Mouse (Mus musculus): ENCODE measurements around the gene Pdk2. TPM values are rescaled to one million over a fixed set of nuclear protein-coding genes. Genes with fewer than 3 reads are reported as not detected.
A peak's percentile ranks its signal among the peaks of the same experiment; 100 is the strongest.

Pdk2 gene
- total and polyA plus RNA-seq, 2 experiments from 2014 or later, result 168 to 179 TPM

GRCm38 (mm10) chr11:95077956-95078355 is 36.8 kb upstream of the Pdk2 start:
- Histone ChIP-seq H3K4me1 (ENCODE audit: control insufficient read depth, insufficient read depth) (peaks cover 51% of the 10 kb centered on the region), H3K4me2 (ENCODE audit: low read depth, low read length) (0 out of 2 replicates have a peak overlapping the region, but pooled peaks have one; percentile 10), H3K9ac (replicated peaks; ENCODE audit: low read depth, low read length) (no peak overlapping the region), H3K27me3 (ENCODE audit: control insufficient read depth, insufficient read depth, low read length) (no peaks in the 10 kb centered on the region), H3K4me3 (ENCODE audit: low read depth, low read length) (no peak overlapping the region), H3K9me3 (replicated peaks; ENCODE audit: control insufficient read depth, low read length) (no peaks in the 10 kb centered on the region), H3K36me3 (replicated peaks; ENCODE audit: control insufficient read depth, insufficient read depth, low read length) (no peaks in the 10 kb centered on the region), H3K27ac (ENCODE audit: low read depth) (no peak overlapping the region)
- DNase-seq (ENCODE audit: low spot score) (no peak), ATAC-seq (ENCODE audit: insufficient read depth, low read depth) (no peak)
- 80% methylated on average over 7 of the region's 7 CpGs for WGBS
- TF ChIP-seq EP300 (IDR thresholded peaks at IDR 0.05; ENCODE audit: low read depth) (no peak), CTCF (IDR thresholded peaks at IDR 0.05; ENCODE audit: low read depth) (no peak)

DNA sequence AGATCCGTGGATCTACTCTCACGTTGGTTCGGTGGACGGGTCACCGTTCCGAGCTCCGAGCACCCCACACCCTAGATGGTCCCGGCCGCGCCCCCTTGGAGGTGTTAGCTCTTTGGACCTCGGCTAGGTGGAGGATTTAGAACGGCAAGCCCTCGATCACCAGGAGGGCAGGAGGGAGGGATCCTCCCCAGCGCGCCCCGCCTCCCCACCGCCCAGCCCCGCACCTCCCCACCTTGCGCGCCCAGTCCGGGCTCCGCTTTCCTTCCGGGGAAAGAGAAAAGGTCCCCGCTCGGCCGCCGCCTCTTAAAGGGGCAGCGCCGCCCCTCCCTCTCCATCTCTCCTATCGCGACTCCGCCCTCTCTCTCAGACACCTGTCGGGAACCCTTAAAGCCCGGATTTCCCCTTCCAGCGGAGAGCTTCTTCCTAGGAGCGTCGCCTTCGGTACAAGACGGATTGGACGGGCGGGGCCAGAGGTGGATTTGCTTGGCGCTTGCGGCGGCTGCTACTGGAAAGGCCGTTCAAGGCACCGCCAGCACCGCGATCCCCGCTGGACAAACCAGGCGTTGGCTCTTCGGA is 35.5 kb upstream of the Pdk2 start, which contains the start of gene Itga3:
Gene Itga3 (minus strand): TSS at position 266 of the 576 bp plus-strand sequence.
- Histone ChIP-seq H3K4me1 (ENCODE audit: control insufficient read depth, insufficient read depth) (peaks cover 64% of the 10 kb centered on the region), H3K4me2 (ENCODE audit: low read depth, low read length) (peak within 1 kb of the TSS; percentile 74), H3K9me3 (replicated peaks; ENCODE audit: control insufficient read depth, low read length) (no peaks in the 10 kb centered on the region), H3K4me3 (ENCODE audit: low read depth, low read length) (peak within 1 kb of the TSS; percentile 63), H3K27ac (ENCODE audit: low read depth) (peak within 1 kb of the TSS; percentile 67), H3K36me3 (replicated peaks; ENCODE audit: control insufficient read depth, insufficient read depth, low read length) (no peaks in the 10 kb centered on the region), H3K9ac (replicated peaks; ENCODE audit: low read depth, low read length) (peak within 1 kb of the TSS; percentile 59), H3K27me3 (ENCODE audit: control insufficient read depth, insufficient read depth, low read length) (no peaks in the 10 kb centered on the region)
- peak; percentile 73 for DNase-seq (ENCODE audit: low spot score)
- WGBS, result 1% methylated on average over 43 of the region's 51 CpGs
- ATAC-seq (ENCODE audit: insufficient read depth, low read depth), result peak; percentile 78
- TF ChIP-seq CTCF (IDR thresholded peaks at IDR 0.05; ENCODE audit: low read depth) (no peak), EP300 (IDR thresholded peaks at IDR 0.05; ENCODE audit: low read depth) (no peak)

DNA sequence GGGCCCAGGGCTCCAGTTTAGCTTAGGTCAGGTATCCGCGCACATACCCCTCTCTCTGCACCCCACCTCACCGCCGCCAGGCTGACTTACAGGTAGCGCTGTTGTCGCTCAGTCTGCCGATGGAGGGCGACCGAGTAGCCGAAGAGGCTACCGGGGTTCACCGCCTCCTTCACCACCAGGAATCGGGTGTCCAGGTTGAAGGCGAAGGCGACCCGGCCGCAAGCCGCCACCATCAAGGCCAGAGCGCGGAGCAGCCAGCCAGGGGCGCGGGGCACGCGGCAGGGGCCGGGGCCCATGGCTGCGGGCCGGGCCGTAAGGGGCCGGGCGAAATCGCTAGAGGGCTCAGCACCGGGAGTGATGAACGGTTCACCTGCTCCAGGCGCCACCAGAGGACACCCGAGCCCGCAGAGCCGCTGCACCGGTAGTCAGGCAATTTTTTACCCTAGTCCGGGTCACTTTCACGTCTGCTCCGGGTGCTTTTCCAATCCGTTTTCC is 34.9 kb upstream of the Pdk2 start:
- no peaks in the 10 kb centered on the region for H3K9me3 ChIP-seq (replicated peaks; ENCODE audit: control insufficient read depth, low read length)
- H3K27ac ChIP-seq (ENCODE audit: low read depth), result peak overlapping the region; percentile 67
- DNase-seq (ENCODE audit: low spot score) (no peak), ATAC-seq (ENCODE audit: insufficient read depth, low read depth) (peak; percentile 61)
- peak overlapping the region; percentile 63 for H3K4me3 ChIP-seq (ENCODE audit: low read depth, low read length)
- peaks cover 68% of the 10 kb centered on the region for H3K4me1 ChIP-seq (ENCODE audit: control insufficient read depth, insufficient read depth)
- TF ChIP-seq EP300 (IDR thresholded peaks at IDR 0.05; ENCODE audit: low read depth) (no peak), CTCF (IDR thresholded peaks at IDR 0.05; ENCODE audit: low read depth) (peak; percentile 33)
- H3K36me3 ChIP-seq (replicated peaks; ENCODE audit: control insufficient read depth, insufficient read depth, low read length), result no peaks in the 10 kb centered on the region
- H3K9ac ChIP-seq (replicated peaks; ENCODE audit: low read depth, low read length), result peak overlapping the region; percentile 59
- H3K4me2 ChIP-seq (ENCODE audit: low read depth, low read length), result peak overlapping the region; percentile 74
- no peaks in the 10 kb centered on the region for H3K27me3 ChIP-seq (ENCODE audit: control insufficient read depth, insufficient read depth, low read length)
- under 1% methylated on average over 42 of the region's 42 CpGs for WGBS

GRCm38 (mm10) chr11:95075197-95076040 is 34.3 kb upstream of the Pdk2 start:
- WGBS, result 4% methylated on average over 19 of the region's 19 CpGs
- ATAC-seq (ENCODE audit: insufficient read depth, low read depth) (no peak), DNase-seq (ENCODE audit: low spot score) (no peak)
- Histone ChIP-seq H3K9me3 (replicated peaks; ENCODE audit: control insufficient read depth, low read length) (no peaks in the 10 kb centered on the region), H3K4me3 (ENCODE audit: low read depth, low read length) (peak overlapping the region; percentile 63), H3K4me1 (ENCODE audit: control insufficient read depth, insufficient read depth) (peaks cover 75% of the 10 kb centered on the region), H3K27me3 (ENCODE audit: control insufficient read depth, insufficient read depth, low read length) (no peaks in the 10 kb centered on the region), H3K36me3 (replicated peaks; ENCODE audit: control insufficient read depth, insufficient read depth, low read length) (no peaks in the 10 kb centered on the region), H3K4me2 (ENCODE audit: low read depth, low read length) (peak overlapping the region; percentile 74), H3K9ac (replicated peaks; ENCODE audit: low read depth, low read length) (peak overlapping the region; percentile 59), H3K27ac (ENCODE audit: low read depth) (peak overlapping the region; percentile 67)
- no peak for TF ChIP-seq CTCF (IDR thresholded peaks at IDR 0.05; ENCODE audit: low read depth)
- no peak for TF ChIP-seq EP300 (IDR thresholded peaks at IDR 0.05; ENCODE audit: low read depth)

DNA sequence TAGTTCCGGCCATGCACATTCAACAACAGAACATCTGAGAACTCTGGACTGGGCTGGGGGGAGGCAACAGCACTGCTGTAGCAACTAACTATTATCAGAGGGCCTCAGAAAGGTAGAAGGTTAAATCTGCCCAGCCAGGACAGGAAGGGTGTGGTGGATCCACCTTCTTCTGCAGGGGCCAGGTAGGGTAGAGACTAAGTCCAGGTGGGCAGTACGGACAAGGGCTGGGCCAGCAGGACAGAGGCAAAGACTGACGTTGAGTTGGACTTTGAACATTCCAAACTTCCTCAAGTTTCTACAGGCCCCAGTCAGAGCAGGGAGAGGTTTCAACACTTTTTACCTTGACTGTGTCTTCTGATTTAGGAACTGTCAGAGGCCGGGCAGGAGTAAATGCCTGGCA is 33.5 kb upstream of the Pdk2 start:
- H3K4me3 ChIP-seq (ENCODE audit: low read depth, low read length), result no peak overlapping the region
- DNase-seq (ENCODE audit: low spot score) (no peak), ATAC-seq (ENCODE audit: insufficient read depth, low read depth) (no peak)
- no peak overlapping the region for H3K9ac ChIP-seq (replicated peaks; ENCODE audit: low read depth, low read length)
- H3K4me2 ChIP-seq (ENCODE audit: low read depth, low read length), result peak overlapping the region; percentile 74
- H3K27ac ChIP-seq (ENCODE audit: low read depth), result no peak overlapping the region
- no peaks in the 10 kb centered on the region for H3K36me3 ChIP-seq (replicated peaks; ENCODE audit: control insufficient read depth, insufficient read depth, low read length)
- H3K9me3 ChIP-seq (replicated peaks; ENCODE audit: control insufficient read depth, low read length), result no peaks in the 10 kb centered on the region
- 67% methylated on average over 4 of the region's 4 CpGs for WGBS
- peaks cover 78% of the 10 kb centered on the region for H3K4me1 ChIP-seq (ENCODE audit: control insufficient read depth, insufficient read depth)
- no peaks in the 10 kb centered on the region for H3K27me3 ChIP-seq (ENCODE audit: control insufficient read depth, insufficient read depth, low read length)
- no peak for TF ChIP-seq EP300 (IDR thresholded peaks at IDR 0.05; ENCODE audit: low read depth)
- TF ChIP-seq CTCF (IDR thresholded peaks at IDR 0.05; ENCODE audit: low read depth), result no peak

Measured in heart, postnatal 0 days (tissue).